Comparison of ENCODE assay signal across 20 mouse cellular contexts in the genomic region with DNA sequence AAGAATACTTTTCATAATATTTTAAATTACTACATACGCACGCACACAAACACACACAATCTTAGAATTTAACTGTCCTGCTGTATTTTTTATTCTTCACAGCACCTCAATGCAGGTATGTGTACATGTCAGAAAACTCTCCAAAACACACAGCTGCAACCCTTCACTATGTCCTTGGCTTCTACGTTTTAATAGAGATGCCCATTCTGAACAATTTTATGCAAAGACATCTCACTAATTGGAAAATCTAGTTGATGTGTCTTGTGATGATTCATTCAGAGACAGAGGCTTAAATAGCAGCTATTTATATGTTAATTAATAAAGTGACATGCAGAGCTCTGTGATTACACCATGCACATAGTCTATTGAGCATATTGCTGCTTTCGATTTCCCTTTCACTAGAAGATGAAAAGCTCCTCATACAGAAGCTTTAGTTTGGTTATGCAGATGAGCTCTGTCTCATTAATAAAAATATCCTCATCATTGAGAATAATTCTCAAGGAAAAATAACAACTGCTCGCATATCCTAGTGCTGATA.
A peak's percentile ranks its signal among the peaks of the same experiment; 100 is the strongest.
DNase-seq lines count a peak whose midpoint lies in the region; ATAC-seq and TF ChIP-seq lines count a peak whose summit lies in the region.
"Had no signal": no experiment of that assay in that cellular context is flagged by ENCODE, and none has a peak within 500 bp of the region (broad histone marks: within the 10 kb centered on the region; RNA-seq: fewer than 3 reads in every experiment).

No protein-coding gene starts in this region.

- peak; percentile 10 for DNase-seq in brain, adult 2 months (ENCODE audit: low read depth, low spot score)
- DNase-seq in hindbrain, embryonic 14.5 days (ENCODE audit: low spot score): peak; percentile 55
- DNase-seq in lung, adult 2 months: no peak
- no peak for DNase-seq in heart, adult 9 months (ENCODE audit: low spot score in 2 of 2)
- DNase-seq: cerebellum, adult 11 months; cerebellum, postnatal 25 days; gastrocnemius, postnatal 14 days; heart, postnatal 14 days; left cerebral cortex, postnatal 4 days; right cerebral cortex, postnatal 4 days; thymus, postnatal 25 days had no signal

- no peaks in the 10 kb centered on the region for H3K36me3 ChIP-seq in forebrain, embryonic 12.5 days (replicated peaks)
- H3K36me3 ChIP-seq in hindbrain, embryonic 14.5 days (replicated peaks; ENCODE audit: control insufficient read depth, insufficient read depth): no peaks in the 10 kb centered on the region
- H3K36me3 ChIP-seq in midbrain, embryonic 16.5 days (ENCODE audit: control insufficient read depth, insufficient read depth, low read length): no peaks in the 10 kb centered on the region
- H3K36me3 ChIP-seq: G1E; lung, embryonic 15.5 days had no signal

- no peak for TF ChIP-seq POLR2A in lung, adult 2 months (IDR thresholded peaks at IDR 0.05; ENCODE audit: borderline replicate concordance, extremely low read depth, low read depth, low read length)

- WGBS in forebrain, embryonic 12.5 days: 29% methylated on average over 5 of the region's 5 CpGs
- 48% methylated on average over 5 of the region's 5 CpGs for WGBS in hindbrain, embryonic 14.5 days
- 45% methylated on average over 5 of the region's 5 CpGs for WGBS in midbrain, embryonic 16.5 days
- 78% methylated on average over 5 of the region's 5 CpGs for WGBS in lung, adult 2 months

- TF ChIP-seq CTCF in lung, adult 2 months (IDR thresholded peaks at IDR 0.05; ENCODE audit: insufficient read depth, low read length): no peak

- H3K4me2 ChIP-seq in forebrain, embryonic 12.5 days: no peak overlapping the region
- H3K4me2 ChIP-seq in hindbrain, embryonic 14.5 days (replicated peaks): no peak overlapping the region
- H3K4me2 ChIP-seq in midbrain, embryonic 16.5 days (ENCODE audit: low read length): no peak overlapping the region
- H3K4me2 ChIP-seq: heart, embryonic 11.5 days; lung, embryonic 15.5 days had no signal

- no peaks in the 10 kb centered on the region for H3K27me3 ChIP-seq in forebrain, embryonic 12.5 days
- no peaks in the 10 kb centered on the region for H3K27me3 ChIP-seq in hindbrain, embryonic 14.5 days (ENCODE audit: control insufficient read depth, insufficient read depth, low read length)
- no peaks in the 10 kb centered on the region for H3K27me3 ChIP-seq in midbrain, embryonic 16.5 days (ENCODE audit: control insufficient read depth, insufficient read depth, low read depth, low read length)
- H3K27me3 ChIP-seq: lung, embryonic 15.5 days had no signal

- H3K9ac ChIP-seq in forebrain, embryonic 12.5 days: no peak overlapping the region
- no peak overlapping the region for H3K9ac ChIP-seq in hindbrain, embryonic 14.5 days
- H3K9ac ChIP-seq in midbrain, embryonic 16.5 days (ENCODE audit: low read depth, low read length): no peak overlapping the region
- H3K9ac ChIP-seq: lung, embryonic 15.5 days had no signal

- H3K4me1 ChIP-seq in forebrain, embryonic 12.5 days: peaks cover 4% of the 10 kb centered on the region
- H3K4me1 ChIP-seq in hindbrain, embryonic 14.5 days (replicated peaks; ENCODE audit: control insufficient read depth, insufficient read depth, low read length): no peaks in the 10 kb centered on the region
- 0 out of 2 replicates have a peak, but pooled peaks cover 2% of the 10 kb centered on the region for H3K4me1 ChIP-seq in midbrain, embryonic 16.5 days (ENCODE audit: control insufficient read depth, insufficient read depth, low read length)
- H3K4me1 ChIP-seq in lung, adult 2 months (ENCODE audit: control insufficient read depth, insufficient read depth, low read length): no peaks in the 10 kb centered on the region
- H3K4me1 ChIP-seq: lung, embryonic 15.5 days had no signal

- peak; percentile 89 for ATAC-seq in forebrain, embryonic 12.5 days (ENCODE audit: low FRiP score)
- peak; percentile 77; the same call in 1 of the 2 replicates for ATAC-seq in hindbrain, embryonic 14.5 days (ENCODE audit: low FRiP score)
- peak; percentile 88 for ATAC-seq in midbrain, embryonic 16.5 days
- no peak for ATAC-seq in megakaryocyte, adult 5-6 weeks (ENCODE audit: poor library complexity, severe bottlenecking)
- ATAC-seq: CD4-positive, CD25-positive, alpha-beta regulatory T cell, adult 4 months had no signal

- no peak overlapping the region for H3K4me3 ChIP-seq in forebrain, embryonic 12.5 days (replicated peaks)
- no peak overlapping the region for H3K4me3 ChIP-seq in hindbrain, embryonic 14.5 days (replicated peaks; ENCODE audit: low read length)
- no peak overlapping the region for H3K4me3 ChIP-seq in midbrain, embryonic 16.5 days (ENCODE audit: low read depth, low read length)
- H3K4me3 ChIP-seq in lung, adult 2 months (replicated peaks; ENCODE audit: extremely low read depth, low read depth, low read length): no peak overlapping the region
- H3K4me3 ChIP-seq: layer of hippocampus, adult 2 months; lung, embryonic 15.5 days; myocyte had no signal

- no peak overlapping the region for H3K27ac ChIP-seq in forebrain, embryonic 12.5 days
- no peak overlapping the region for H3K27ac ChIP-seq in hindbrain, embryonic 14.5 days
- H3K27ac ChIP-seq in midbrain, embryonic 16.5 days (ENCODE audit: low read length): no peak overlapping the region
- H3K27ac ChIP-seq: layer of hippocampus, adult 2 months; lung, embryonic 15.5 days had no signal

- H3K9me3 ChIP-seq in forebrain, embryonic 12.5 days: no peaks in the 10 kb centered on the region
- no peaks in the 10 kb centered on the region for H3K9me3 ChIP-seq in hindbrain, embryonic 14.5 days (ENCODE audit: control insufficient read depth, low read length)
- H3K9me3 ChIP-seq in midbrain, embryonic 16.5 days (replicated peaks; ENCODE audit: control insufficient read depth, low read length, poor library complexity, severe bottlenecking): no peaks in the 10 kb centered on the region
- H3K9me3 ChIP-seq: G1E; lung, embryonic 15.5 days had no signal

Comparison
In these comparisons a context has a peak if more than half of its experiments do, and no peak if none do; other contexts are left out.
1. DNase-seq: peak in brain, adult 2 months (single experiment) and hindbrain, embryonic 14.5 days (single experiment); none in lung, adult 2 months (single experiment) and heart, adult 9 months (0 of 2).